Mouse (Mus musculus) lung, adult 2 months (tissue): ENCODE data around the gene Mrpl34.

Source experiments
- CTCF ChIP-seq: fragments of 200-500 bp; IDR thresholded peaks from 2 replicates; pipeline ENCODE4 v1.5.1; 2011; ENCODE audit warnings: mild to moderate bottlenecking, low read length, control low read depth; ENCODE audit not compliant: insufficient read depth
- POLR2A ChIP-seq: fragments of 200-500 bp; IDR thresholded peaks from 2 replicates; pipeline ENCODE4 v1.6.1; 2011; ENCODE audit warnings: low read depth, mild to moderate bottlenecking, control low read depth, low read length, borderline replicate concordance; ENCODE audit errors: extremely low read depth

DNA sequence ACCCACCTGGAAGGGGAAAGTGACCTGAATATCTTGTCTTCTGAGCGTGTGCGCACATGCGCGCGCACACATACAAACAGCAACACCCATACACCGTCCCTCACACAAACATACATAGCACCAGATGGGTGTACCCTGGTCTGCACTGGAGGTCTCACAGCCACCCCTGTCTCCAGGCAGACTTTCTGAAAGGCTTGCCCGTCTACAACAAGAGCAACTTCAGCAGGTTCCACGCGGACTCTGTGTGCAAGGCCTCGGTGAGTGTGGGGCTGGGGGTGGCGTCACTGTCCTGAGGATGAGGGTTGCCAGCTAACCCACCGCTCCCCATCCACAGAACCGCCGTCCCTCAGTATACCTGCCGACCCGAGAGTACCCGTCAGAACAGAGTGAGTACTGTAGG lies 7.1 kb downstream of the Mrpl34 start:
- TF ChIP-seq POLR2A (no peak), CTCF (no peak)
